ENCODE assay signal across 23 mouse cellular contexts in genomic region chr1:77410716-77411115, GRCm38 (mm10).
"Had no signal": no experiment of that assay in that cellular context is flagged by ENCODE, and none has a peak within 500 bp of the region (broad histone marks: within the 10 kb centered on the region; RNA-seq: fewer than 3 reads in every experiment).

No protein-coding gene starts in this region.

- H3K27ac ChIP-seq: limb, embryonic 10.5 days; limb, embryonic 13.5 days; liver, embryonic 12.5 days; liver, embryonic 15.5 days; lung, embryonic 15.5 days; midbrain, embryonic 10.5 days; midbrain, embryonic 13.5 days; neural tube, embryonic 12.5 days; neural tube, embryonic 15.5 days; stomach, postnatal 0 days had no signal

- H3K4me1 ChIP-seq: lung, embryonic 15.5 days; megakaryocyte, embryonic 14.5 days had no signal

- DNase-seq: kidney, postnatal 14 days; kidney, postnatal 4 days; layer of hippocampus, postnatal 36 days; liver; lung, adult 18-20 months; lung, postnatal 10 days; lung, postnatal 36 days; right cerebral cortex, postnatal 14 days; right cerebral cortex, postnatal 4 days; thymus, adult 2 months; thymus, postnatal 14 days; thymus, postnatal 4 days had no signal

- H3K27me3 ChIP-seq: limb, embryonic 13.5 days; liver, embryonic 12.5 days; liver, embryonic 15.5 days; lung, embryonic 15.5 days; megakaryocyte, embryonic 14.5 days; midbrain, embryonic 13.5 days; neural tube, embryonic 15.5 days had no signal

- H3K9ac ChIP-seq: limb, embryonic 13.5 days; liver, embryonic 12.5 days; liver, embryonic 15.5 days; lung, embryonic 15.5 days; midbrain, embryonic 13.5 days; neural tube, embryonic 12.5 days; neural tube, embryonic 15.5 days had no signal

- H3K9me3 ChIP-seq: limb, embryonic 10.5 days; limb, embryonic 13.5 days; liver, embryonic 12.5 days; liver, embryonic 15.5 days; lung, embryonic 15.5 days; midbrain, embryonic 10.5 days; midbrain, embryonic 13.5 days; neural tube, embryonic 12.5 days; neural tube, embryonic 15.5 days had no signal

- H3K36me3 ChIP-seq: liver, embryonic 12.5 days; liver, embryonic 15.5 days; lung, embryonic 15.5 days; midbrain, embryonic 10.5 days; midbrain, embryonic 13.5 days; neural tube, embryonic 12.5 days; neural tube, embryonic 15.5 days had no signal

- ATAC-seq: liver, embryonic 12.5 days had no signal

- H3K4me2 ChIP-seq: limb, embryonic 13.5 days; liver, embryonic 12.5 days; liver, embryonic 15.5 days; lung, embryonic 15.5 days; midbrain, embryonic 13.5 days; neural tube, embryonic 12.5 days; neural tube, embryonic 15.5 days had no signal

- H3K4me3 ChIP-seq: limb, embryonic 10.5 days; limb, embryonic 13.5 days; liver, embryonic 12.5 days; liver, embryonic 15.5 days; lung, embryonic 15.5 days; megakaryocyte, embryonic 14.5 days; midbrain, embryonic 10.5 days; midbrain, embryonic 13.5 days; neural tube, embryonic 12.5 days; neural tube, embryonic 15.5 days had no signal
